In the genomic region with DNA sequence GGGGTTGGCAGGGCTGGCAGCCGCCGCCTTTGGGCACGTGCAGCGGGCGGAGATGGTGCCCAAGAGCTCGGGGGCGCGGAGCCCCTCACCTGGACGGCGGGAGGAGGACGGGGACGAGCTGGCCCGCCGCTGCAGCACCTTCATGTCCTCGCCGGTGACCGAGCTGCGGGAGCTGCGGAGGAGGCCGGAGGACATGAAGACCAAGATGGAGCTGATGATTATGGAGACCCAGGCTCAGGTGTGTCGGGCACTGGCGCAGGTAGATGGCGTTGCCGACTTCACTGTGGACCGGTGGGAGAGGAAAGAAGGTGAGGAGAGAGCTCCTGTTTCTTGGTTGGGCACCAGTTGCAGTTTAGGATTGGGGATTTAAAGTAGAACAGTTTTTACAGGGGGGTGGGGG, we compare ENCODE assay signal across 8 mouse cellular contexts. TPM values are rescaled to one million over a fixed set of nuclear protein-coding genes. Genes with fewer than 3 reads are reported as not detected.
DNase-seq lines count a peak whose midpoint lies in the region; ATAC-seq and TF ChIP-seq lines count a peak whose summit lies in the region.

No protein-coding gene starts in this region.

- under 1% methylated on average over 25 of the region's 25 CpGs for WGBS in intestine, embryonic 14.5 days
- WGBS in midbrain, embryonic 11.5 days = under 1% methylated on average over 25 of the region's 25 CpGs

- intact Hi-C loops in left cerebral cortex, postnatal 14 days (cut with DNase I) = loop anchor here (2.0 kb wide), 1 partner anchor 58 kb away; no protein-coding TSS in a partner anchor

- no peak for DNase-seq in layer of hippocampus, adult 2 months (ENCODE audit: low spot score in 2 of 2)
- DNase-seq in layer of hippocampus, adult 9-11 months = no peak
- peak; percentile 63 for DNase-seq in brain, adult 2 months (ENCODE audit: low read depth, low spot score)
- no peak for DNase-seq in intestine, embryonic 14.5 days (ENCODE audit: low spot score)
- DNase-seq in midbrain, embryonic 11.5 days (ENCODE audit: low spot score, missing footprints) = no peak
- DNase-seq in cerebellum, adult 11-12 months = no peak
- DNase-seq in left cerebral cortex, postnatal 14 days (ENCODE audit: low spot score in 2 of 2) = no peak
- DNase-seq in gastrocnemius, adult 8-10 months (ENCODE audit: low spot score in 2 of 2) = no peak

- peak overlapping the region; percentile 97 for H3K27ac ChIP-seq in layer of hippocampus, adult 2 months
- peak overlapping the region; percentile 79 for H3K27ac ChIP-seq in intestine, embryonic 14.5 days (ENCODE audit: low read depth)
- no peak overlapping the region for H3K27ac ChIP-seq in midbrain, embryonic 11.5 days (ENCODE audit: low read depth, low read length)

- ATAC-seq in intestine, embryonic 14.5 days (replicated peaks; ENCODE audit: low FRiP score, low TSS enrichment, low read depth) = peak; percentile 28
- ATAC-seq in midbrain, embryonic 11.5 days (ENCODE audit: low FRiP score) = no peak; the same call in 1 of the 2 replicates

- H3K9ac ChIP-seq in intestine, embryonic 14.5 days (ENCODE audit: low read length) = peak overlapping the region; percentile 76
- peak overlapping the region; percentile 79 for H3K9ac ChIP-seq in midbrain, embryonic 11.5 days (ENCODE audit: low read length)

- peaks cover 25% of the 10 kb centered on the region for H3K36me3 ChIP-seq in intestine, embryonic 14.5 days (ENCODE audit: control insufficient read depth, insufficient read depth, low read length)
- H3K36me3 ChIP-seq in midbrain, embryonic 11.5 days (ENCODE audit: control insufficient read depth, insufficient read depth, low read length) = peaks cover 8% of the 10 kb centered on the region

- peak overlapping the region; percentile 97 for H3K4me3 ChIP-seq in layer of hippocampus, adult 2 months
- H3K4me3 ChIP-seq in intestine, embryonic 14.5 days (ENCODE audit: low read depth, low read length) = peak overlapping the region; percentile 88
- H3K4me3 ChIP-seq in midbrain, embryonic 11.5 days (ENCODE audit: low read depth, low read length) = peak overlapping the region; percentile 86

- no peaks in the 10 kb centered on the region for H3K9me3 ChIP-seq in intestine, embryonic 14.5 days (ENCODE audit: control insufficient read depth, low read length)
- no peaks in the 10 kb centered on the region for H3K9me3 ChIP-seq in midbrain, embryonic 11.5 days (ENCODE audit: control insufficient read depth, low read length)

- H3K4me2 ChIP-seq in intestine, embryonic 14.5 days (ENCODE audit: low read length) = peak overlapping the region; percentile 74
- peak overlapping the region; percentile 84 for H3K4me2 ChIP-seq in midbrain, embryonic 11.5 days

- H3K27me3 ChIP-seq in intestine, embryonic 14.5 days (replicated peaks; ENCODE audit: control insufficient read depth, insufficient read depth, low read length) = no peaks in the 10 kb centered on the region
- H3K27me3 ChIP-seq in midbrain, embryonic 11.5 days (ENCODE audit: control insufficient read depth, insufficient read depth, low read length) = no peaks in the 10 kb centered on the region

- no peak for TF ChIP-seq CTCF in layer of hippocampus, adult 2 months (conservative IDR thresholded peaks at IDR 0.05)

- H3K4me1 ChIP-seq in intestine, embryonic 14.5 days (replicated peaks; ENCODE audit: control insufficient read depth, insufficient read depth, low read length) = peaks cover 7% of the 10 kb centered on the region
- peaks cover 2% of the 10 kb centered on the region; the same call in 1 of the 2 replicates for H3K4me1 ChIP-seq in midbrain, embryonic 11.5 days (ENCODE audit: control insufficient read depth, insufficient read depth, low read length)

RNA-seq across cellular contexts. Expression of gene Cpox, which starts 0.6 kb away (rescaled TPM):
- 10 to 100 TPM; 48.8 to 58.6 TPM for total RNA-seq in layer of hippocampus, adult 2 months (2021)
- polyA plus RNA-seq in intestine, embryonic 14.5 days (2014; fragmentation: Nextera tagmentation; extraction: Ambion mirVana) = 29.5 and 32.4 TPM in 2 replicates
- 16.7 and 17.6 TPM in 2 replicates for polyA plus RNA-seq in midbrain, embryonic 11.5 days (2014; fragmentation: Nextera tagmentation; extraction: Ambion mirVana)
- total RNA-seq in left cerebral cortex, postnatal 14 days (2021) = 10 to 100 TPM; 33.7 to 35.5 TPM
- total RNA-seq in gastrocnemius, adult 8-10 months (2022) = 10 to 100 TPM; 20.6 to 28.8 (median 21.7) TPM

RNA-seq across cellular contexts. Expression of gene E330017A01Rik, which starts 32.1 kb away (rescaled TPM):
- not detected for total RNA-seq in layer of hippocampus, adult 2 months (2021)
- polyA plus RNA-seq in intestine, embryonic 14.5 days (2014; fragmentation: Nextera tagmentation; extraction: Ambion mirVana) = not detected in 2 replicates
- polyA plus RNA-seq in midbrain, embryonic 11.5 days (2014; fragmentation: Nextera tagmentation; extraction: Ambion mirVana) = not detected in 2 replicates
- total RNA-seq in left cerebral cortex, postnatal 14 days (2021) = not detected
- not detected for total RNA-seq in gastrocnemius, adult 8-10 months (2022)

RNA-seq across cellular contexts. Expression of gene Gpr15, which starts 48.2 kb away (rescaled TPM):
- not detected for total RNA-seq in layer of hippocampus, adult 2 months (2021)
- polyA plus RNA-seq in intestine, embryonic 14.5 days (2014; fragmentation: Nextera tagmentation; extraction: Ambion mirVana) = 0.12 TPM in 1 of 2 replicates, not detected in the other
- 0.10 TPM in 1 of 2 replicates, not detected in the other for polyA plus RNA-seq in midbrain, embryonic 11.5 days (2014; fragmentation: Nextera tagmentation; extraction: Ambion mirVana)
- not detected for total RNA-seq in left cerebral cortex, postnatal 14 days (2021)
- total RNA-seq in gastrocnemius, adult 8-10 months (2022) = not detected

RNA-seq across cellular contexts. Expression of gene Gm813, which starts 53.9 kb away (rescaled TPM):
- not detected for total RNA-seq in layer of hippocampus, adult 2 months (2021)
- polyA plus RNA-seq in intestine, embryonic 14.5 days (2014; fragmentation: Nextera tagmentation; extraction: Ambion mirVana) = not detected in 2 replicates
- polyA plus RNA-seq in midbrain, embryonic 11.5 days (2014; fragmentation: Nextera tagmentation; extraction: Ambion mirVana) = not detected in 2 replicates
- not detected for total RNA-seq in left cerebral cortex, postnatal 14 days (2021)
- total RNA-seq in gastrocnemius, adult 8-10 months (2022) = not detected

RNA-seq across cellular contexts. Expression of gene Cldnd1, which starts 57.1 kb away (rescaled TPM):
- total RNA-seq in layer of hippocampus, adult 2 months (2021) = 10 to 100 TPM; 86.0 to 92.5 TPM
- polyA plus RNA-seq in intestine, embryonic 14.5 days (2014; fragmentation: Nextera tagmentation; extraction: Ambion mirVana) = 108 and 123 TPM in 2 replicates
- polyA plus RNA-seq in midbrain, embryonic 11.5 days (2014; fragmentation: Nextera tagmentation; extraction: Ambion mirVana) = 125 and 137 TPM in 2 replicates
- total RNA-seq in left cerebral cortex, postnatal 14 days (2021) = 100 to 1,000 TPM; 108 to 121 TPM
- total RNA-seq in gastrocnemius, adult 8-10 months (2022) = 10 to 100 TPM; 59.0 to 77.0 (median 68.0) TPM
